Mouse (Mus musculus) heart, embryonic 14.5 days (tissue): Measurements from ENCODE around the gene Pgc. TPM values are rescaled to one million over a fixed set of nuclear protein-coding genes. Genes with fewer than 3 reads are reported as not detected.

ENCODE experiments used
- ATAC-seq: fragments of 200-750 bp; cut with Nextera tagmentation; 2 replicates; pipeline ENCODE4 v1.8.0; 2017; ENCODE audit warnings: low read depth, moderate TSS enrichment; ENCODE audit not compliant: insufficient number of reproducible peaks, insufficient read depth, low FRiP score
- H3K27ac ChIP-seq, 2 experiments: fragments of 200-500 bp in 1 of 2; fragments of 300-500 bp in 1 of 2; sonication (generic) in 1 of 2; replicated peaks in 1 of 2; 2 replicates each; pipeline ENCODE4 v1.5.1; 2012 to 2014; ENCODE audit warnings: low read depth in 2 of 2, low read length in 2 of 2, control low read depth in 1 of 2, mild to moderate bottlenecking in 1 of 2, mixed read lengths in 1 of 2; ENCODE audit not compliant: control insufficient read depth in 1 of 2, insufficient read depth in 1 of 2
- H3K27me3 ChIP-seq: fragments of 300-500 bp; sonication (generic); 2 replicates; pipeline ENCODE4 v1.6.1; 2014; ENCODE audit warnings: mild to moderate bottlenecking, low read length, control low read depth; ENCODE audit not compliant: control insufficient read depth, insufficient read depth
- H3K36me3 ChIP-seq: fragments of 300-500 bp; sonication (generic); 2 replicates; pipeline ENCODE4 v1.6.1; 2014; ENCODE audit warnings: mild to moderate bottlenecking, control low read depth, low read length, mixed read lengths; ENCODE audit not compliant: control insufficient read depth, insufficient read depth
- H3K4me1 ChIP-seq, 2 experiments: fragments of 200-500 bp in 1 of 2; fragments of 300-500 bp in 1 of 2; sonication (generic) in 1 of 2; 2 replicates each; pipeline ENCODE4 v1.6.1; 2012 to 2014; ENCODE audit warnings: low read length in 2 of 2, control low read depth in 1 of 2, mixed read lengths in 1 of 2; ENCODE audit not compliant: control insufficient read depth in 2 of 2, insufficient read depth in 2 of 2
- H3K4me2 ChIP-seq: fragments of 300-500 bp; sonication (generic); 2 replicates; pipeline ENCODE4 v1.6.1; 2014; ENCODE audit warnings: mild to moderate bottlenecking, low read length
- H3K4me3 ChIP-seq, 2 experiments: fragments of 200-500 bp in 1 of 2; fragments of 300-500 bp in 1 of 2; sonication (generic) in 1 of 2; 2 replicates each; pipeline ENCODE4 v1.5.1; 2012 to 2014; ENCODE audit warnings: low read length in 2 of 2, mild to moderate bottlenecking in 2 of 2, control low read depth in 1 of 2, low read depth in 1 of 2, moderate library complexity in 1 of 2; ENCODE audit not compliant: control insufficient read depth in 1 of 2, insufficient read depth in 1 of 2
- H3K9ac ChIP-seq: fragments of 300-500 bp; sonication (generic); 2 replicates; pipeline ENCODE4 v1.6.1; 2014; ENCODE audit warnings: mild to moderate bottlenecking, low read length
- H3K9me3 ChIP-seq: fragments of 300-500 bp; sonication (generic); 2 replicates; pipeline ENCODE4 v1.6.1; 2016; ENCODE audit warnings: low read length, control low read depth; ENCODE audit not compliant: control insufficient read depth
- WGBS: fragments of 180-500 bp; shearing (Covaris S2); extraction: QIAGEN DNeasy Blood & Tissue Kit; methylation state at CpG from one replicate; pipeline ENCODE4 v1.1.7; 2014; 5-methylcytosine and 5-hydroxymethylcytosine counted together
- polyA plus RNA-seq: library from polyadenylated mRNA; unstranded; fragments of >200 nt; fragmentation: Nextera tagmentation; extraction: Ambion mirVana; gene quantifications from 2 replicates; pipeline ENCODE4 v1.2.1, GENCODE M21; 2014

The Pgc gene
- polyA plus RNA-seq, 1 experiment from 2014 or later, result 0.15 TPM

DNA sequence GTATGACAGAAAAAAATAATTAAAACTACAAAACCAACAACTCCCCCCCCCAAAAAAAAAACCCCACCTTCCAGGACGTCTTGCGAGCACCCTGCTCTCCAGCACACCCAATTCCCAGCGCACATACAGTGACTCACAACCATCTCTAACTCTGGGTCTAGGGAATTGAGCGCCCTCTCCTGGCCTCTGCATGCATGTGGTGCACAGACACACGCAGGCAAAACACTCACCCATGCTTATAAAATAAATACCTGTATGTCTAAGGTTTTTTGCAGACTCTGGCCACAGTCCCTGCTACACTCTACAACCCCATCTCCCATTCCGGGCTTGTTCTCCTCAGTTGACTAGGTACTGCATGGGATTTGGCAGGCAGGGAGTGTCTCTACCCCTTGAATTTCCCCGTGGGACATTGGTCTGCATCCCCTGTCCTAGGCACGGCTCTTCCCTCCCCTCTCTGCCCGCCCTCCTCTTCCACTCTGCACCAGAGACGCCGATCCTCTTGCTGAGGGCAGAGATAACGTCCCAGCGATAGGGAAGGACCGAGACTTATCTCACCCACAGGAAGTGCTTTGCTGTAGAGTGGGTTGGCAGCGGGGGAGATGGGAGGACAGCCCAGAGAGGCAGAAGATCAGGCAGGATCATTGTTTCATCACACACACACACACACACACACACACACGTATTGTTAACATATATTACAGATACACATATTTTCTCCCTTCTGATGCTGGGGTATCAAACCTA is 16.5 kb downstream of the Pgc start:
- Histone ChIP-seq H3K27ac (0 out of 4 replicates have a peak overlapping the region, but pooled peaks of 1 of the 2 experiments have one; percentile 34), H3K4me1 (peaks cover 26 to 47% of the 10 kb centered on the region in 2 experiments)

DNA sequence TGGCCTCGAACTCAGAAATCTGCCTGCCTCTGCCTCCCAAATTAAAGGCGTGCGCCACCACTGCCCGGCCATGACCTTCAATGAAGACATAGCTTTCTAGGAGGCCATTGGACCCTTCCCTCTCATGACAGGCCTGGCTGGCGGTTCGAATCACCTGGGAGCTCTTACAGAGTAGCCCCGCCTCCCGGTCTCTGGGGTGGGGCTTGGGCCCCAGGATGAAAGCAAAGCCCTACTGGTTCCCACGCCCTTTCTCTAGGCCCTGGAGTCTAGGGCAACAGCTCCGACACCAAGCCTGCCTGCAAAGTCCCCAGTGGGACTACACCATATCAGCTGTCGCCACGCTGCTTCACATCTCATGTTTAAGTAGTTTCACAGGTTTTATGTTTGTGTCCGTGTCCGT is 17.4 kb downstream of the Pgc start:
- Histone ChIP-seq H3K9me3 (peaks cover 8% of the 10 kb centered on the region; the same call in 1 of the 2 replicates), H3K9ac (no peak overlapping the region), H3K4me1 (peaks cover 31 to 47% of the 10 kb centered on the region in 2 experiments), H3K4me3 (no peak overlapping the region), H3K36me3 (0 out of 2 replicates have a peak, but pooled peaks cover 10% of the 10 kb centered on the region), H3K27me3 (no peaks in the 10 kb centered on the region), H3K27ac (no peak overlapping the region), H3K4me2 (no peak overlapping the region)
- ATAC-seq, result no peak
- WGBS, result 94% methylated on average over 14 of the region's 14 CpGs

More for the DNA sequence above, 16.5 kb downstream of the Pgc start:
- Histone ChIP-seq H3K4me3 (no peak overlapping the region), H3K27me3 (no peaks in the 10 kb centered on the region), H3K4me2 (peak overlapping the region; percentile 32; the same call in 1 of the 2 replicates), H3K9ac (no peak overlapping the region; the same call in 1 of the 2 replicates), H3K36me3 (0 out of 2 replicates have a peak, but pooled peaks cover 10% of the 10 kb centered on the region), H3K9me3 (peaks cover 8% of the 10 kb centered on the region; the same call in 1 of the 2 replicates)
- no peak for ATAC-seq
- 19% methylated on average over 16 of the region's 16 CpGs for WGBS

DNA sequence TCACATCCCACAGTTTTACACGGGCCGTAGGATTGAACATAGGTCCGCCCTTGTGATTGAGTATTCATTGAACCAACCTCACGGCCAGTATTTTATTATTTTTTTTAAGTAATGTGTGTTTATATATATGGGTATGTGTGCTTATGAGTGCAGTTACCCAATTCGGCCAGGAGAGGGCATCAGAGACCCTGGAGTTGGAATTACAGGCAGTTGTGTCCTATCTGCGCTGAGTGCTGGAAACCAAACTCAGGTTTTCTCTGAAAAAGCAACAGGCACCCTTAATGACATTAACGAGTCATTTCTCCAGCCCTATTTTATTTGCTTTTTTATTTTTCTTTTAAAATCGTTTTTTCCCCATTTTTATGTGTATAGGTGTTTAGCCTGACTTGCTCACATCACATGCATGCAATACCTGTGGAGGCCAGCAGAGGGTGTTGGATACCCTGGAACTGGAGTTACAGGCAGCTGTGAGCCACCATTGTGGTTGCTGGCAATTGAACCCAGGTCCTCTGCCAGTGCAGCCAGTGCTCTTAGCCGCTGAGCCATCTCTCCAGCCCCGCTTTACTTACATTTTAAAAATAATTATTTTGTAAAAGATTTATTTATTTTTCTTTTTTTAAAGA is 18.2 kb downstream of the Pgc start:
- ATAC-seq, result no peak
- Histone ChIP-seq H3K4me3 (no peak overlapping the region), H3K36me3 (0 out of 2 replicates have a peak, but pooled peaks cover 10% of the 10 kb centered on the region), H3K9me3 (peaks cover 8% of the 10 kb centered on the region; the same call in 1 of the 2 replicates), H3K27ac (no peak overlapping the region), H3K4me2 (no peak overlapping the region), H3K9ac (no peak overlapping the region), H3K4me1 (peaks cover 30 to 47% of the 10 kb centered on the region in 2 experiments), H3K27me3 (no peaks in the 10 kb centered on the region)
- WGBS, result 87% methylated on average over 10 of the region's 10 CpGs

DNA sequence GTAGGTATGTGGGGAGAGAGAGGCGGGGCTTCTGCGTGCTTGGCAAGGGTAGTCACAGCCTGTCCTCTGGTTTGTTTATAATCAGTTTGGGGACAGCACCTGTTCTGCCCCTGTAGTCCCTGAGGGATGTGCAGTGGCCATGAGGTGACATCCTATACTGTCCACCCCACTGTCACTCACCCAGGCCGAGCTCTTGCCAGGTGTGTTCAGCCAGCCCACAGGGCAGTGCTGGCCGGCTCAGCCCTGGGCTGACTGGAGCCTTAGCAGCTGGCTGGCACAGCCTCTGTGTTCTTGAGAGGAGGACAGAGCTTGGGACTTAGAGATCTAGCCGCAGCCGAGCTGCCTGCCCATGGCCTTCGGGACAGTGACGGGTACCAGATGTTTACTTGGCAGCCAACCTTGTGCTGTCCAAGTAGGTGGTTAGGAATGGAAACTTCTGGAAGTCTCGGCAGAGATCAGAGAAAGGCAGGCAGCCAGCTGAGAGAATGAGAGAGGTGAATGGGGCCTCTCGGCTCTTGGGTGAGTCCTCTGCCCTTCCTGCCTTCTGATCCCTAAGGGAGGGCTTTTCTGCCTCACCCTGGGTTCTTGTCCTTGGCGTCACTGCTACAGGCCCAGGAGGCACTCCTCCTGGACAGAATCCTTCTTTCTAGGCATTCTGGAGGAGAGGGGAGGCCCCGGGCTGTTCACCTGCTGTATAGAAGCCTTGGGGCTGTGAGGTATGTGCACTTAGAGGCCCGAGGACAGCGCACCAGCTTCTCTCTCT is 22.3 kb downstream of the Pgc start:
- Histone ChIP-seq H3K4me3 (no peak overlapping the region), H3K9ac (peak overlapping the region; percentile 53), H3K9me3 (peaks cover 8% of the 10 kb centered on the region; the same call in 1 of the 2 replicates), H3K4me2 (no peak overlapping the region), H3K27me3 (no peaks in the 10 kb centered on the region), H3K4me1 (peaks cover 24 to 32% of the 10 kb centered on the region in 2 experiments), H3K27ac (peak overlapping the region; percentile 40 to 72), H3K36me3 (peaks cover 13% of the 10 kb centered on the region; the same call in 1 of the 2 replicates)
- WGBS, result 35% methylated on average over 14 of the region's 14 CpGs
- peak; percentile 36 for ATAC-seq

DNA sequence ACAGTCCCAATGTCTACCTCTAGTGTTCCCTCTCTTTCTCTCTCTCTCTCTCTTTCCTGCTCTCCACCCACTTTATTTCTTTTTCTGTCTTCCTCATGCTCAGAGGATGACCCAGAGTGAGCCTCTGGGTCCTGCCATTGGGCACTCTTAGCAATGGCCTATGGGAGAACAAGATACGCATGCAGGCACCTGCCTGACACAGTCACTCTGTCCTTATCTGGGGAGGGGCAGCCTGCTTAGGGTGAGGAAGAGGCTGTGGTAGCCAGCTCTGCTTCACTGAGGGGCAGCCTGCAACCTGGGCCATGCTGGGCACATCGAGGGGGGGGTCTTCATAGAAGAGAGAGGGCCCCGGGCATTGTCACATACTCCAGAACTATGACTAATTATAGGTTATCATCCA is 23.0 kb downstream of the Pgc start:
- WGBS, result 75% methylated on average over 3 of the region's 3 CpGs
- ATAC-seq, result no peak
- no peak overlapping the region; the same call in 1 of the 2 replicates for H3K9ac ChIP-seq

DNA sequence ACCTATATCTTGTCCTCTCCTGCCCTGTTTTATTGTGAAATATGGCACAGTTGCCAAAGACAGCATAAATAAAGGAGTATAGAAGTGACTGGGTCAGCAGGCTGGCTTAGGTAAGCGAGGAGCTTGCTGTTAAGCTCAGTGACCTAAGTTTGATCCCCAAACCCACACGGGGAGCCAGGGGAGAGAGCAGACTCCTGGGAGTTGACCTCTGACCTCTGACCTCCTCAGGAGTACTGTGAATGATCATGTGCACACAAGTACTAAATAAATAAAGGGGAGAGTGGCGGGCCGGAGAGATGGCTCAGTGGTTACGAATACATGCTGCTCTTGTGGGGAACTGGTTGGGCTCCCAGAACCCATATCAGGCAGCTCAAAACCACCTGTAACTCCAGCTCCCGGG is 23.5 kb downstream of the Pgc start:
- no peak overlapping the region for H3K4me3 ChIP-seq
- ATAC-seq, result no peak
- 0 out of 2 replicates have a peak, but pooled peaks cover 2% of the 10 kb centered on the region for H3K9me3 ChIP-seq
- H3K4me1 ChIP-seq, result peaks cover 24 to 37% of the 10 kb centered on the region in 2 experiments
- no peak overlapping the region for H3K27ac ChIP-seq
- H3K4me2 ChIP-seq, result no peak overlapping the region
- no peak overlapping the region for H3K9ac ChIP-seq
- no peaks in the 10 kb centered on the region for H3K27me3 ChIP-seq
- WGBS, result 77% methylated on average over 6 of the region's 6 CpGs
- H3K36me3 ChIP-seq, result peaks cover 13% of the 10 kb centered on the region; the same call in 1 of the 2 replicates

More for the DNA sequence above, 23.0 kb downstream of the Pgc start:
- H3K27ac ChIP-seq, result peak overlapping the region; percentile 40 to 72
- peaks cover 13% of the 10 kb centered on the region; the same call in 1 of the 2 replicates for H3K36me3 ChIP-seq
- no peak overlapping the region for H3K4me2 ChIP-seq
- peaks cover 24 to 37% of the 10 kb centered on the region in 2 experiments for H3K4me1 ChIP-seq
- H3K4me3 ChIP-seq, result no peak overlapping the region
- peaks cover 6% of the 10 kb centered on the region; the same call in 1 of the 2 replicates for H3K9me3 ChIP-seq
- H3K27me3 ChIP-seq, result no peaks in the 10 kb centered on the region

DNA sequence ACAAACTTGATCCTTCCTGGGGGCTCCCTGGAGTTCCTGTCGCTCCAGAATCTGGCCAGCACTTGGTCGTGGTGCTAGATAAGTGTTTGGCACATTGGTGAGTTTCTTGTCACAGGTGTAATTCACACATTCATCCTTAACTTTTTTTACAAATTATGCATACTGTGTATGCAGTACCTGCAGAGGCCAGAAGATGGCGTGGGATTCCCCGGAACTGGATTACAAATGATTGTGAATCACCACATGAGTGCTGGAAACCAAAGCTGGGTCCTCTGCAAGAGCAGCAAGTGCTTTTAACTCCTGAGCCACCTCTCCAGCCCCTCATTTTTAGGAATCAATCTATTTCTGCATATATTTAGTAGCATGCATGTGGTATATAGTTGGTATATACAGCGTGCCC is 25.2 kb downstream of the Pgc start:
- Histone ChIP-seq H3K9ac (no peak overlapping the region), H3K4me3 (no peak overlapping the region), H3K27ac (no peak overlapping the region), H3K9me3 (no peaks in the 10 kb centered on the region; the same call in 1 of the 2 replicates), H3K36me3 (peaks cover 13% of the 10 kb centered on the region; the same call in 1 of the 2 replicates), H3K27me3 (no peaks in the 10 kb centered on the region), H3K4me1 (peaks cover 30 to 43% of the 10 kb centered on the region in 2 experiments), H3K4me2 (no peak overlapping the region)
- 71% methylated on average over 5 of the region's 5 CpGs for WGBS
- no peak for ATAC-seq
